In genomic region chr7:13042511-13042910, GRCm38 (mm10) we compare ENCODE assay signal across 17 mouse cellular contexts.
"Had no signal": no experiment of that assay in that cellular context is flagged by ENCODE, and none has a peak within 500 bp of the region (broad histone marks: within the 10 kb centered on the region; RNA-seq: fewer than 3 reads in every experiment).

No protein-coding gene starts in this region.

- DNase-seq: liver, embryonic 13.5 days; lung, adult 2 months; lung, postnatal 14 days; lung, postnatal 4 days; right cerebral cortex, adult 18-20 months; right cerebral cortex, postnatal 14 days; right cerebral cortex, postnatal 4 days; thymus, adult 2 months; thymus, postnatal 14 days; thymus, postnatal 4 days had no signal

- H3K9ac ChIP-seq: limb, embryonic 15.5 days; liver, embryonic 13.5 days had no signal

- H3K36me3 ChIP-seq: limb, embryonic 12.5 days; limb, embryonic 15.5 days; liver, embryonic 13.5 days; midbrain, embryonic 12.5 days; neural tube, embryonic 15.5 days had no signal

- H3K9me3 ChIP-seq: limb, embryonic 15.5 days; neural tube, embryonic 15.5 days had no signal

- H3K4me3 ChIP-seq: myocyte had no signal

- H3K27ac ChIP-seq: kidney, postnatal 0 days; limb, embryonic 12.5 days; limb, embryonic 15.5 days; liver, embryonic 13.5 days; midbrain, embryonic 12.5 days; neural tube, embryonic 15.5 days; stomach, postnatal 0 days had no signal
